Mouse (Mus musculus) CH12.LX (cell line): ENCODE data around the gene Plcg1. TPM values are rescaled to one million over a fixed set of nuclear protein-coding genes. Genes with fewer than 3 reads are reported as not detected.

Experiments used
- DNase-seq: peaks from one replicate; pipeline ENCODE4 v3.0.0-alpha.2; 2013; ENCODE audit errors: extremely low read depth
- H3K27ac ChIP-seq: 2 replicates; pipeline ENCODE4 v1.5.1; 2012; ENCODE audit warnings: low read depth, mild to moderate bottlenecking, control low read depth, moderate library complexity; ENCODE audit not compliant: insufficient read depth
- H3K27me3 ChIP-seq: replicated peaks from 2 replicates; pipeline ENCODE3; 2012; ENCODE audit warnings: inconsistent platforms
- H3K36me3 ChIP-seq, 2 experiments: replicated peaks in 1 of 2; 2 replicates each; pipeline versions ENCODE3 to v1.6.1; 2012; ENCODE audit warnings: inconsistent platforms in 1 of 2, low read length in 1 of 2, mild to moderate bottlenecking in 1 of 2, mixed read lengths in 1 of 2, moderate library complexity in 1 of 2; ENCODE audit not compliant: control insufficient read depth in 1 of 2, insufficient read depth in 1 of 2
- H3K4me1 ChIP-seq, 2 experiments: 2 replicates each; pipeline ENCODE4 v1.6.1; 2012; ENCODE audit warnings: inconsistent platforms in 1 of 2, moderate library complexity in 1 of 2; ENCODE audit not compliant: insufficient read depth in 2 of 2, control insufficient read depth in 1 of 2
- H3K4me2 ChIP-seq: 2 replicates; pipeline ENCODE4 v1.6.1; 2012; ENCODE audit warnings: low read depth, mild to moderate bottlenecking, control low read depth; ENCODE audit not compliant: poor library complexity, insufficient read depth, severe bottlenecking
- H3K4me3 ChIP-seq, 3 experiments: fragments of 150-350 bp in 1 of 3; sonication (generic) in 1 of 3; replicated peaks in 1 of 3; 2 replicates each; pipeline versions ENCODE3 to v1.5.1; 2011 to 2012; ENCODE audit warnings: low read depth in 2 of 3, low read length in 2 of 3, mild to moderate bottlenecking in 2 of 3, moderate library complexity in 2 of 3, control low read depth in 1 of 3, improper control_type of control experiment in 1 of 3, inconsistent platforms in 1 of 3, mixed read lengths in 1 of 3; ENCODE audit not compliant: poor library complexity in 1 of 3
- H3K79me2 ChIP-seq: replicated peaks from 2 replicates; pipeline ENCODE4 v1.6.1; 2012; ENCODE audit warnings: mild to moderate bottlenecking, moderate library complexity; ENCODE audit not compliant: control insufficient read depth, poor library complexity, insufficient read depth, severe bottlenecking; ENCODE audit errors: extremely low read depth
- H3K9ac ChIP-seq: 2 replicates; pipeline ENCODE4 v1.6.1; 2012; ENCODE audit warnings: low read depth, mild to moderate bottlenecking, control low read depth, moderate library complexity; ENCODE audit not compliant: insufficient read depth
- H3K9me3 ChIP-seq: replicated peaks from 2 replicates; pipeline ENCODE3; 2012; ENCODE audit warnings: low read length, inconsistent platforms, mixed read lengths
- CTCF ChIP-seq, 2 experiments: IDR thresholded peaks in 1 of 2; conservative IDR thresholded peaks in 1 of 2; 2 replicates each; pipeline ENCODE4 v1.5.1; 2011 to 2012; ENCODE audit warnings: low read depth in 2 of 2, low read length in 2 of 2, improper control_type of control experiment in 1 of 2, inconsistent platforms in 1 of 2, mild to moderate bottlenecking in 1 of 2, moderate library complexity in 1 of 2
- E2F4 ChIP-seq: IDR thresholded peaks from 2 replicates; pipeline ENCODE4 v1.6.1; 2011; ENCODE audit warnings: low read depth, low read length, improper control_type of control experiment; ENCODE audit not compliant: insufficient replicate concordance
- ETS1 ChIP-seq: conservative IDR thresholded peaks from 2 replicates; pipeline ENCODE4 v1.6.1; 2012; ENCODE audit warnings: low read depth, mild to moderate bottlenecking, inconsistent platforms, low read length, improper control_type of control experiment, moderate library complexity
- GABPA ChIP-seq: IDR thresholded peaks from 2 replicates; pipeline ENCODE4 v1.6.1; 2012; ENCODE audit warnings: low read depth, low read length, improper control_type of control experiment, inconsistent platforms; ENCODE audit not compliant: insufficient replicate concordance
- HCFC1 ChIP-seq: IDR thresholded peaks from 2 replicates; pipeline ENCODE4 v1.6.1; 2012; ENCODE audit warnings: low read depth, mild to moderate bottlenecking, inconsistent platforms, low read length, improper control_type of control experiment
- IRF4 ChIP-seq: IDR thresholded peaks from 2 replicates; pipeline ENCODE4 v1.6.1; 2014; ENCODE audit warnings: low read depth, mild to moderate bottlenecking, inconsistent platforms, low read length, improper control_type of control experiment
- JUN ChIP-seq: IDR thresholded peaks from 2 replicates; pipeline ENCODE4 v1.6.1; 2011; ENCODE audit warnings: low read depth, mild to moderate bottlenecking, low read length, improper control_type of control experiment, moderate library complexity; ENCODE audit not compliant: insufficient read depth
- JUND ChIP-seq: conservative IDR thresholded peaks from 2 replicates; pipeline ENCODE4 v1.6.1; 2011; ENCODE audit warnings: low read depth, low read length, improper control_type of control experiment
- KAT2A ChIP-seq: IDR thresholded peaks from 2 replicates; pipeline ENCODE4 v1.6.1; 2012; ENCODE audit warnings: low read length, improper control_type of control experiment, inconsistent platforms; ENCODE audit not compliant: insufficient replicate concordance
- MAFK ChIP-seq: IDR thresholded peaks from 2 replicates; pipeline ENCODE4 v1.6.1; 2011; ENCODE audit warnings: low read length, improper control_type of control experiment; ENCODE audit not compliant: insufficient replicate concordance
- MEF2A ChIP-seq: IDR thresholded peaks from 2 replicates; pipeline ENCODE4 v1.6.1; 2014; ENCODE audit warnings: low read depth, mild to moderate bottlenecking, inconsistent platforms, low read length, improper control_type of control experiment, borderline replicate concordance
- MYC ChIP-seq: IDR thresholded peaks from 2 replicates; pipeline ENCODE4 v1.6.1; 2011; ENCODE audit warnings: low read depth, mild to moderate bottlenecking, improper control_type of control experiment, low read length
- NELFE ChIP-seq: IDR thresholded peaks from 2 replicates; pipeline ENCODE4 v1.6.1; 2011; ENCODE audit warnings: low read depth, low read length, improper control_type of control experiment
- POLR2AphosphoS2 ChIP-seq: IDR thresholded peaks from 2 replicates; pipeline ENCODE4 v1.6.1; 2011; ENCODE audit warnings: low read depth, low read length, improper control_type of control experiment
- RAD21 ChIP-seq: IDR thresholded peaks from 2 replicates; pipeline ENCODE4 v1.6.1; 2011; ENCODE audit warnings: low read depth, mild to moderate bottlenecking, low read length, improper control_type of control experiment, moderate library complexity
- SIN3A ChIP-seq: IDR thresholded peaks from 2 replicates; pipeline ENCODE4 v1.6.1; 2012; ENCODE audit warnings: low read length, improper control_type of control experiment, inconsistent platforms
- TBP ChIP-seq: conservative IDR thresholded peaks from 2 replicates; pipeline ENCODE4 v1.6.1; 2011; ENCODE audit warnings: low read depth, low read length, improper control_type of control experiment
- USF2 ChIP-seq: conservative IDR thresholded peaks from 2 replicates; pipeline ENCODE4 v1.6.1; 2011; ENCODE audit warnings: low read depth, low read length, improper control_type of control experiment
- ZC3H11A ChIP-seq: IDR thresholded peaks from 2 replicates; pipeline ENCODE4 v1.6.1; 2012; ENCODE audit warnings: low read depth, mild to moderate bottlenecking, inconsistent platforms, low read length, improper control_type of control experiment
- ZKSCAN1 ChIP-seq: IDR thresholded peaks from 2 replicates; pipeline ENCODE4 v1.6.1; 2012; ENCODE audit warnings: low read depth, inconsistent platforms, low read length, improper control_type of control experiment, borderline replicate concordance
- ZNF384 ChIP-seq: IDR thresholded peaks from 2 replicates; pipeline ENCODE4 v1.6.1; 2012; ENCODE audit warnings: low read depth, low read length, improper control_type of control experiment, inconsistent platforms
- dilution Hi-C: fragments of 300-500 bp; cut with MboI; formaldehyde crosslinking; loops from 2 replicates; pipeline ENCODE4 v1.14.3; 2020; ENCODE audit warnings: low sequenced_read_pairs; ENCODE audit not compliant: extremely low pct_unique_long_range_greater_than_20kb, extremely low pct_ligation_motif_present
- in situ Hi-C: fragments of 300-500 bp; cut with MboI; formaldehyde crosslinking; loops from 3 replicates; pipeline ENCODE4 v1.14.3; 2019; ENCODE audit warnings: low sequenced_read_pairs, low pct_ligation_motif_present, low pct_unique_long_range_greater_than_20kb, mixed read lengths
- polyA plus RNA-seq: library from polyadenylated mRNA; unstranded; fragments of >175 nt; gene quantifications from 2 replicates; pipeline ENCODE4 v1.2.1, GENCODE M21; 2012; ENCODE audit warnings: low read depth; ENCODE audit not compliant: insufficient read length
- total RNA-seq, 2 experiments: library from RNA; depleted of rRNA; stranded (reverse); fragments of 300-350 nt in 1 of 2; fragments of >200 nt in 1 of 2; gene quantifications; 2 replicates each; pipeline ENCODE4 v1.2.3; 2012 to 2014

Plcg1 gene
- total and polyA plus RNA-seq, 3 experiments = 15.5 to 28.1 (median 17.6) TPM

DNA sequence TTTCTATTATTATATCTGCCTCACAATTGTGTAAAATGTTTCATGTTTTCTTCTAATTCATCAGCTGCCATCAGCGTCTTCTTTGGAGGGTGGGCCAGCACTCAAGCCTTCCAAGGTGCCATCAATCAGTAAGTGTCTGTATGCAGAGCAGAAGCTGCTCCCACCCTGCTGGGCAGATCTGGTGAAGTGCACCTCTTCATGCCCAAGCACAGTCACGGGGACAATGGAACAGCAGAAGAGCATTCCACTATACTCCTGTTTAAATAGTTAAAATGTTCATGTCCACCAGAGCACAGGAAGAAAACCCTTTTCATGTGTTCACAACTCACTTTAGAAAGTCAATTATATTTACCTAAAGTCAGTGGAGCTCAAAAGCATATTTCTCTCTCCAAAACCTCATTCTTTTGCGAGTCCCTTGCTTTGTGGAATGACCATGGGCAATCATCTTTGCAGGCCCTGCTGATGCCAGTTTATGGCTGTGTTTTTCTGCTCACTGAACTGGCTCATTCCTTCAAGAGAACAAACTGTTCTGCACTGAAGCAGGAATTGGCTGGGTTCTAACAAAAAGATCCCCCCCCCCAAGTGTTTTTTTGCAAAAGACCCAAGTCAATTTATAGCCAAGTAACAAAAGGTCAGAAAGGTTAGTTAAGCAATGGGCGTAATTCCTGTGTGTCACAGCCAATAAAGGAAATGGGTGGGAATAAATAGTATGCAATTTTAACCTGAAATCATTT, 73.9 kb downstream of the Plcg1 start:
- H3K4me1 ChIP-seq = peaks cover 0 to 6% of the 10 kb centered on the region in 2 experiments; a peak in 2 of 4 replicates
- H3K4me3 ChIP-seq = no peak overlapping the region
- DNase-seq = no peak
- dilution Hi-C loops = no loop called here
- no peak overlapping the region for H3K9ac ChIP-seq
- H3K27ac ChIP-seq = no peak overlapping the region
- H3K27me3 ChIP-seq = no peaks in the 10 kb centered on the region
- H3K9me3 ChIP-seq = no peaks in the 10 kb centered on the region
- no peaks in the 10 kb centered on the region for H3K36me3 ChIP-seq
- no peaks in the 10 kb centered on the region for H3K79me2 ChIP-seq
- no peak overlapping the region for H3K4me2 ChIP-seq
- no peak for TF ChIP-seq TBP
- no peak for TF ChIP-seq POLR2AphosphoS2
- no peak for TF ChIP-seq USF2
- no peak for TF ChIP-seq SIN3A
- no peak for TF ChIP-seq JUND
- TF ChIP-seq CTCF (conservative IDR thresholded peaks at IDR 0.05 in 1 of 2, IDR thresholded peaks at IDR 0.05 in 1 of 2; ENCODE audit: low read depth in 2 of 2, low read length in 2 of 2) = no peak
- TF ChIP-seq ZC3H11A = no peak
- TF ChIP-seq JUN = no peak
- in situ Hi-C loops = no loop called here

GRCm38 (mm10) chr2:160806091-160806521, 75.0 kb downstream of the Plcg1 start:
- peaks cover 0 to 6% of the 10 kb centered on the region in 2 experiments; a peak in 2 of 4 replicates for H3K4me1 ChIP-seq
- H3K9me3 ChIP-seq = no peaks in the 10 kb centered on the region
- H3K36me3 ChIP-seq = no peaks in the 10 kb centered on the region
- dilution Hi-C loops = no loop called here
- no peaks in the 10 kb centered on the region for H3K79me2 ChIP-seq
- TF ChIP-seq TBP (no peak), ZKSCAN1 (no peak), GABPA (no peak), E2F4 (no peak), JUN (no peak), IRF4 (no peak), ETS1 (no peak), MEF2A (no peak), MAFK (no peak), ZC3H11A (no peak), MYC (no peak), RAD21 (no peak), HCFC1 (no peak), NELFE (no peak), ZNF384 (no peak), KAT2A (no peak)
- TF ChIP-seq, all 38 proteins: peak for 0
- no peak overlapping the region for H3K4me2 ChIP-seq
- no peak for DNase-seq
- in situ Hi-C loops = no loop called here
- H3K9ac ChIP-seq = no peak overlapping the region
- no peak overlapping the region for H3K4me3 ChIP-seq
- H3K27me3 ChIP-seq = no peaks in the 10 kb centered on the region
- no peak overlapping the region for H3K27ac ChIP-seq
